Mouse (Mus musculus): ENCODE data around the gene Soat2.
A peak's percentile ranks its signal among the peaks of the same experiment; 100 is the strongest.

Soat2 gene

GRCm38 (mm10) chr15:102146089-102146488 lies 4.2 kb upstream of the Soat2 start:
- DNase-seq (ENCODE audit: low read depth, low spot score): no peak

- peak; percentile 65 for DNase-seq (ENCODE audit: low read depth, low spot score)
These were observed 3.4 kb upstream of the Soat2 start for GRCm38 (mm10) chr15:102146882-102147281.

- DNase-seq (ENCODE audit: low read depth, low spot score): no peak
These were observed 2.5 kb upstream of the Soat2 start for GRCm38 (mm10) chr15:102147674-102148402.

GRCm38 (mm10) chr15:102149561-102149960 lies 765 bp upstream of the Soat2 start:
- DNase-seq (ENCODE audit: low read depth, low spot score): no peak

GRCm38 (mm10) chr15:102152646-102153045 lies 2.3 kb downstream of the Soat2 start:
- DNase-seq (ENCODE audit: low read depth, low spot score): no peak

GRCm38 (mm10) chr15:102155006-102155405 lies 4.7 kb downstream of the Soat2 start:
- DNase-seq (ENCODE audit: low read depth, low spot score): peak; percentile 37

GRCm38 (mm10) chr15:102156836-102157235 lies 6.5 kb downstream of the Soat2 start:
- peak; percentile 68 for DNase-seq (ENCODE audit: low read depth, low spot score)

GRCm38 (mm10) chr15:102160415-102161060 lies 10.2 kb downstream of the Soat2 start:
- DNase-seq (ENCODE audit: low read depth, low spot score): peak; percentile 66

GRCm38 (mm10) chr15:102163900-102164693 lies 13.8 kb downstream of the Soat2 start:
- DNase-seq (ENCODE audit: low read depth, low spot score): peak; percentile 66

GRCm38 (mm10) chr15:102165468-102166100 lies 15.3 kb downstream of the Soat2 start:
- DNase-seq (ENCODE audit: low read depth, low spot score): no peak

- no peak for DNase-seq (ENCODE audit: low read depth, low spot score)
These were observed 17.3 kb downstream of the Soat2 start for GRCm38 (mm10) chr15:102167620-102168021.

GRCm38 (mm10) chr15:102169064-102169463 lies 18.7 kb downstream of the Soat2 start:
- no peak for DNase-seq (ENCODE audit: low read depth, low spot score)

- DNase-seq (ENCODE audit: low read depth, low spot score): no peak
These were observed 23.3 kb downstream of the Soat2 start for GRCm38 (mm10) chr15:102173581-102173980.

GRCm38 (mm10) chr15:102175736-102176319 lies 25.5 kb downstream of the Soat2 start:
- peak; percentile 75 for DNase-seq (ENCODE audit: low read depth, low spot score)

- DNase-seq (ENCODE audit: low read depth, low spot score): no peak
These were observed 26.4 kb downstream of the Soat2 start for GRCm38 (mm10) chr15:102176571-102177316.

- DNase-seq (ENCODE audit: low read depth, low spot score): no peak
These were observed 27.1 kb downstream of the Soat2 start for GRCm38 (mm10) chr15:102177417-102177816.

GRCm38 (mm10) chr15:102178279-102178678 lies 28.0 kb downstream of the Soat2 start:
- peak; percentile 85 for DNase-seq (ENCODE audit: low read depth, low spot score)

GRCm38 (mm10) chr15:102179106-102179505 lies 28.8 kb downstream of the Soat2 start:
- DNase-seq (ENCODE audit: low read depth, low spot score): peak; percentile 53

- peak; percentile 34 for DNase-seq (ENCODE audit: low read depth, low spot score)
These were observed 29.6 kb downstream of the Soat2 start for GRCm38 (mm10) chr15:102179924-102180323.

GRCm38 (mm10) chr15:102183076-102183475 lies 32.8 kb downstream of the Soat2 start:
- DNase-seq (ENCODE audit: low read depth, low spot score): no peak

- DNase-seq (ENCODE audit: low read depth, low spot score): no peak
These were observed 35.9 kb downstream of the Soat2 start for GRCm38 (mm10) chr15:102186239-102186638.

Measured in ZHBTc4 (cell line).